Mouse (Mus musculus) lung, embryonic 14.5 days (tissue): ENCODE results near the gene Micall2. TPM values are rescaled to one million over a fixed set of nuclear protein-coding genes. Genes with fewer than 3 reads are reported as not detected.
"Not testable (repeated sequence)": the region's sequence is repeated elsewhere in the genome, so short reads cannot be mapped to it uniquely, and the experiment has no call there.

ENCODE experiments used
- ATAC-seq: fragments of 200-750 bp; cut with Nextera tagmentation; 2 replicates; pipeline ENCODE4 v1.8.0; 2017; ENCODE audit warnings: mild to moderate bottlenecking, moderate TSS enrichment, moderate library complexity; ENCODE audit not compliant: insufficient read depth
- DNase-seq: peaks from one replicate; pipeline ENCODE4 v3.0.0-alpha.2; 2015
- H3K27ac ChIP-seq: fragments of 300-500 bp; sonication (generic); 2 replicates; pipeline ENCODE4 v1.5.1; 2014; ENCODE audit warnings: low read depth, mild to moderate bottlenecking, moderate library complexity
- H3K27me3 ChIP-seq: fragments of 300-500 bp; sonication (generic); 2 replicates; pipeline ENCODE4 v1.6.1; 2014; ENCODE audit warnings: low read length, control low read depth; ENCODE audit not compliant: insufficient read depth
- H3K36me3 ChIP-seq: fragments of 300-500 bp; sonication (generic); 2 replicates; pipeline ENCODE4 v1.6.1; 2014; ENCODE audit warnings: control low read depth; ENCODE audit not compliant: insufficient read depth
- H3K4me1 ChIP-seq: fragments of 300-500 bp; sonication (generic); 2 replicates; pipeline ENCODE4 v1.6.1; 2014; ENCODE audit warnings: antibody characterized with exemption, control low read depth; ENCODE audit not compliant: insufficient read depth
- H3K4me2 ChIP-seq: fragments of 300-500 bp; sonication (generic); 2 replicates; pipeline ENCODE4 v1.6.1; 2014; ENCODE audit warnings: mild to moderate bottlenecking
- H3K4me3 ChIP-seq: fragments of 300-500 bp; sonication (generic); 2 replicates; pipeline ENCODE4 v1.5.1; 2014; ENCODE audit warnings: low read depth, low read length
- H3K9ac ChIP-seq: fragments of 300-500 bp; sonication (generic); 2 replicates; pipeline ENCODE4 v1.6.1; 2014
- H3K9me3 ChIP-seq: fragments of 300-500 bp; sonication (generic); 2 replicates; pipeline ENCODE4 v1.6.1; 2016; ENCODE audit warnings: low read depth, low read length, control low read depth
- CTCF ChIP-seq: IDR thresholded peaks from 2 replicates; pipeline ENCODE4 v1.5.1; 2016; ENCODE audit warnings: antibody characterized with exemption, low read depth
- WGBS: fragments of 180-500 bp; shearing (Covaris S2); extraction: QIAGEN DNeasy Blood & Tissue Kit; methylation state at CpG from one replicate; pipeline ENCODE4 v1.1.7; 2014; 5-methylcytosine and 5-hydroxymethylcytosine counted together
- polyA plus RNA-seq: library from polyadenylated mRNA; unstranded; fragments of >200 nt; fragmentation: Nextera tagmentation; extraction: Ambion mirVana; gene quantifications from 2 replicates; pipeline ENCODE4 v1.2.1, GENCODE M21; 2014

The Micall2 gene
- polyA plus RNA-seq, 1 experiment from 2014 or later, result 4.8 TPM

DNA sequence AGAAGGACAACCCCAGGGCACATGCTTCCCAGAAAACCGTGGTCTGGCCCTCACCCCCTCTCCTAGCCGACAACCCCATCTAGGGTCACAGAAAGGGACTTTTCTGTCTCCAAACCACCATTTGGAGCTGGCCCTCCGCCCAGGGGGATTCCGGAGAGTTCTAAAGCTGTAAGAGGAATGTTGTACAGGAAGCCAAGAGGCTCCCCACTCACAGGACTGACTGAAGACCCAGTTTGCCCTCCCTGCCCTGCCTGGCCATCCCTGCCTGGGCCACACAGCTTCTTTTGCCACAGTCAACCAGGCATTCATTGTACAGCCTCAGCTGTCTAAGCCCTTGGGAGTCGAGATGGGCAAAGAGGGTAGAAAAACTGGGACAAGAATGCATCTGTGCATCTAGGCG lies 17.6 kb downstream of the Micall2 start:
- Histone ChIP-seq H3K9ac (no peak overlapping the region), H3K27me3 (no peaks in the 10 kb centered on the region), H3K4me2 (no peak overlapping the region), H3K27ac (no peak overlapping the region), H3K4me3 (no peak overlapping the region), H3K4me1 (no peaks in the 10 kb centered on the region), H3K36me3 (no peaks in the 10 kb centered on the region), H3K9me3 (no peaks in the 10 kb centered on the region)
- whole genome bisulfite sequencing, result 57% methylated on average over 6 of the region's 6 CpGs
- TF ChIP-seq CTCF, result no peak
- peak; percentile 19; the same call in 1 of the 2 replicates for ATAC-seq
- DNase-seq, result peak; percentile 69

DNA sequence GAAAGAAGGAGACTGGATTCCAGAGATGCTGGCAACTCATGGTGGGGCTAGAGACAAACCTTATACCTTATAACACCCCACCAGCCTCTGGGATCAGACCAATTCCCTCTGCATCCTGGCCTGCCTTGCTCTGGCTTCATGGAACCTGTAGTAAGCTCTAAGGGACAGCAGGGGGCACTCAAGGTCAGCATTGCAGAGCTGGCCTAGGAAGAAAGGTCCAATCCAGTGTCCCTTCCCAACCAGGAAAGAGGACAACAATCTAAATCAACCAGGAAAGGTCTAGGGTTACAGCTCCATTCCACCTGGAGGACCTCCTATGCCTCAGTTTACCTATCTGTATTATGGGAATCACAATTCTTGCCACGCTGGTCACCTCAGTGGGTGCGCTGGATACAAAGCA lies 18.4 kb downstream of the Micall2 start:
- Histone ChIP-seq H3K36me3 (no peaks in the 10 kb centered on the region), H3K4me1 (no peaks in the 10 kb centered on the region), H3K27me3 (no peaks in the 10 kb centered on the region), H3K4me2 (no peak overlapping the region), H3K27ac (no peak overlapping the region; the same call in 1 of the 2 replicates), H3K9me3 (no peaks in the 10 kb centered on the region), H3K9ac (no peak overlapping the region), H3K4me3 (no peak overlapping the region)
- TF ChIP-seq CTCF, result peak; percentile 93
- ATAC-seq (peak; percentile 64; the same call in 1 of the 2 replicates), DNase-seq (peak; percentile 84)
- WGBS, result 93% methylated on average over 2 of the region's 2 CpGs

DNA sequence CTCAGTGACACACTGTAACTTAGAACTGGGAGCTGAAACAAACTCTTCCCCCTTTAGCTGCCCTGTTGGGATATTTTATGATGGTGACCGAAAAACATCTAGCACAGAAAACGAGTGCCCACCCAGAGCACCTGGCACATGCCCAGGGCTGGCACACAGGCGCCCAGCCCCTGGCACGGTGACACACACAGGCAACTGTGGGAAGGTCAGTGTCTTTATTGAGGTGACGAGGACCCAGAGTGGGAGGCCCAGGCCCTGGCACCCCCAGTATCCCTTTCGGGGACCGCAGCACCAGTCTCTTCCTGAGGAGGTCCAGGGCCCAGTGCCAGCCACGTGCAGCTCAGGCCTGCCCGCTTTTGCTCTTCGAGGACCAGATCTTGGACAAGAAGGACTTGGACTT lies 29.6 kb downstream of the Micall2 start:
- DNase-seq (no peak), ATAC-seq (no peak)
- Histone ChIP-seq H3K4me2 (no peak overlapping the region), H3K4me3 (no peak overlapping the region), H3K27ac (no peak overlapping the region), H3K9ac (no peak overlapping the region), H3K27me3 (no peaks in the 10 kb centered on the region), H3K9me3 (no peaks in the 10 kb centered on the region), H3K4me1 (no peaks in the 10 kb centered on the region), H3K36me3 (peaks cover 3% of the 10 kb centered on the region; the same call in 1 of the 2 replicates)
- WGBS, result 91% methylated on average over 9 of the region's 10 CpGs
- TF ChIP-seq CTCF, result no peak

DNA sequence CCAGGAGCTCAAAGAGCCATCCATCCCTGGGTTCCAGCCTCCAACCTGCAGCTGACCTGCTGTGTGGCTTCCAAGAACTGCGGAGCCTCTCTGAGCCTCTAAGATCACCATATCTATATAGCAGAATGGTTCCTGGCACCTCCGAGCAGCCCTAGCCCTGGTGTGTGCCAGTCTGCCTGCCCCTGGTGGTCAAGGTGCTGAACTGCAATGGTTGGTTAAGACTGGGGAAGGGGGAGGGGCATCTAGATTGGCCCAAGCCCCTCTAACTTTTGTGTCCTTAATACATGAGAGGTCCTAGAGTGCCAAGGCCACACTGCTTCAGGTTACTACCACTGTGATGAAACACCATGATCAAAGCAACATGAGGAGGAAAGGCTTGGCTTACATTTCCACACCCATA lies 33.2 kb downstream of the Micall2 start:
- H3K27ac ChIP-seq, result no peak overlapping the region
- 62% methylated on average over 2 of the region's 2 CpGs for WGBS
- 0 out of 2 replicates have a peak, but pooled peaks have one; percentile 24 for ATAC-seq
- DNase-seq, result peak; percentile 27
- TF ChIP-seq CTCF, result peak; percentile 73
- no peaks in the 10 kb centered on the region for H3K27me3 ChIP-seq
- peaks cover 3% of the 10 kb centered on the region; the same call in 1 of the 2 replicates for H3K36me3 ChIP-seq
- no peaks in the 10 kb centered on the region for H3K9me3 ChIP-seq
- no peak overlapping the region for H3K4me2 ChIP-seq
- H3K4me3 ChIP-seq, result no peak overlapping the region
- no peak overlapping the region for H3K9ac ChIP-seq
- H3K4me1 ChIP-seq, result no peaks in the 10 kb centered on the region

DNA sequence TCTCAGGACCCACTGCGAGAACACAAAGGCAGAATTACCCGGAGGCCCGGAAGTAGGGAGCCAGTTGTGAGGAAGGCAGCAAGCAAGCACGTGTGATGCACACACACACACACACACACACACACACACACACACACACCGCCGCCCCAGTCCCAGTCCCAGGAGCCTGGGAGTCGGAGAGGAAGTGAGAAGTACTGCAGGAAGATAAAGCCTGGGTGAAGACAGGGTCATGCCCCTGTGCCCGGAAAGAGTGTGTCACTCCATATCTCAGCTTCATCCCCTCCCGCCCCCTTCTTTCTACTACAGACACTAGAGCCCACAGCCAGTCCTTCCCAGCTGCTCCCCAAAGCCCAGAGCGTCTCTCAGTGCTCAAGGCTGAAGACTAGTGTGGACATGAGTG lies 33.9 kb downstream of the Micall2 start:
- no peak overlapping the region for H3K27ac ChIP-seq
- 20% methylated on average over 10 of the region's 10 CpGs for WGBS
- no peaks in the 10 kb centered on the region for H3K4me1 ChIP-seq
- H3K9me3 ChIP-seq, result no peaks in the 10 kb centered on the region
- no peaks in the 10 kb centered on the region for H3K27me3 ChIP-seq
- TF ChIP-seq CTCF, result no peak
- peaks cover 3% of the 10 kb centered on the region; the same call in 1 of the 2 replicates for H3K36me3 ChIP-seq
- no peak overlapping the region for H3K4me3 ChIP-seq
- no peak overlapping the region for H3K9ac ChIP-seq
- DNase-seq, result peak; percentile 23
- no peak overlapping the region for H3K4me2 ChIP-seq
- ATAC-seq, result peak; percentile 56

DNA sequence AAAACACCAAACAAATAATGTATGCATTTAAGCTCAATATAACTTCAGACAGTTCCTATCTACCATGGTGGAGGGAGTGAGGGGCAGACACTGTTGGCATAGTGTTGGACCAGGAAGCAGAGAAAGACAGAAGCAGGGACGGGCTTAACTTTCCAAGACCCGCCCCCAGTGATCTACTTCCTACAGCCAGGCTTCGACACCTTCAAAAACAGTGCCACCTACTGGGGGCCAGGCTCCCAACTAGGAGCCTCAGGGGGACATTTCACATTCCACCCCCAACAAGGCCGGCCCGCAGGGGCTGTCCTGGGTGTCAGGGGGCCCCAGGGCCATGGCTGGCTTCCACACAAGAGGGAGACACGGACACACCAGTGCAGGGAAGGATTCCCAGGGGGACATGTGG lies 39.2 kb downstream of the Micall2 start:
- no peak for DNase-seq
- TF ChIP-seq CTCF, result no peak
- H3K36me3 ChIP-seq, result no peaks in the 10 kb centered on the region
- no peak for ATAC-seq
- no peak overlapping the region for H3K9ac ChIP-seq
- no peak overlapping the region for H3K27ac ChIP-seq
- 86% methylated on average over 6 of the region's 6 CpGs for WGBS
- no peak overlapping the region for H3K4me3 ChIP-seq
- no peaks in the 10 kb centered on the region for H3K27me3 ChIP-seq
- H3K4me1 ChIP-seq, result no peaks in the 10 kb centered on the region
- no peak overlapping the region for H3K4me2 ChIP-seq
- H3K9me3 ChIP-seq, result no peaks in the 10 kb centered on the region

DNA sequence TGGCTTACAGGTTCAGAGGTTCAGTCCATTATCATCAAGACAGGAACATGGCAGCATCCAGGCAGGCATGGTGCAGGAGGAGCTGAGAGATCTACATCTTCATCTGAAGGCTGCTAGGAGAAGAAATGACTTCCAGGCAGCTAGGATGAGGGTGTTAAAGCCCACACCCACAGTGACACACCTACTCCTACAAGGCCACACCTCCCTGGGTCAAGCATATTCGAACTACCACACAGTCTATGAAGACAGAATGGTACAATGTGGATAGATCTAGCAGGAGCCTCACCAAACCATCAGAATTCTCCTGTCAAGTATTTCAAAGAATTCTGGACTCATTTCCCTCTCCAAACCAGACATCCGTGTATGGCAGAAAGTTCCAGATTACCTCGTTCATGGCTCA lies 40.3 kb downstream of the Micall2 start:
- not testable (repeated sequence) for H3K27ac ChIP-seq, H3K9ac ChIP-seq, H3K36me3 ChIP-seq, H3K9me3 ChIP-seq, H3K4me1 ChIP-seq, H3K4me2 ChIP-seq, ATAC-seq, DNase-seq, H3K27me3 ChIP-seq, H3K4me3 ChIP-seq
- WGBS, result 73% methylated on average over 3 of the region's 3 CpGs
